Mouse (Mus musculus) stomach, postnatal 0 days (tissue): ENCODE data around the gene Gm10273. TPM values are rescaled to one million over a fixed set of nuclear protein-coding genes. Genes with fewer than 3 reads are reported as not detected.

ENCODE experiments used
- ATAC-seq: fragments of 200-750 bp; cut with Nextera tagmentation; 2 replicates; pipeline ENCODE4 v1.8.0; 2017; ENCODE audit not compliant: low FRiP score, low TSS enrichment
- DNase-seq: peaks from one replicate; pipeline ENCODE4 v3.0.0-alpha.2; 2016; ENCODE audit warnings: low spot score
- H3K27ac ChIP-seq: fragments of 300-500 bp; sonication (generic); replicated peaks from 2 replicates; pipeline ENCODE4 v1.5.1; 2014; ENCODE audit warnings: mild to moderate bottlenecking, control low read depth
- H3K27me3 ChIP-seq: fragments of 300-500 bp; sonication (generic); 2 replicates; pipeline ENCODE4 v1.6.1; 2014; ENCODE audit warnings: low read length; ENCODE audit not compliant: control insufficient read depth, insufficient read depth
- H3K36me3 ChIP-seq: fragments of 300-500 bp; sonication (generic); 2 replicates; pipeline ENCODE4 v1.6.1; 2014; ENCODE audit warnings: low read length, mixed read lengths; ENCODE audit not compliant: control insufficient read depth, insufficient read depth
- H3K4me1 ChIP-seq: fragments of 300-500 bp; sonication (generic); replicated peaks from 2 replicates; pipeline ENCODE4 v1.6.1; 2014; ENCODE audit warnings: antibody characterized with exemption; ENCODE audit not compliant: control insufficient read depth, insufficient read depth
- H3K4me2 ChIP-seq: fragments of 300-500 bp; sonication (generic); replicated peaks from 2 replicates; pipeline ENCODE4 v1.6.1; 2014; ENCODE audit warnings: low read depth, mild to moderate bottlenecking, control low read depth, moderate library complexity
- H3K4me3 ChIP-seq: fragments of 300-500 bp; sonication (generic); 2 replicates; pipeline ENCODE4 v1.5.1; 2014; ENCODE audit warnings: low read depth, low read length, control low read depth
- H3K9ac ChIP-seq: fragments of 300-500 bp; sonication (generic); 2 replicates; pipeline ENCODE4 v1.6.1; 2014; ENCODE audit warnings: mild to moderate bottlenecking, low read length, control low read depth, mixed read lengths
- H3K9me3 ChIP-seq: fragments of 300-500 bp; sonication (generic); 2 replicates; pipeline ENCODE4 v1.6.1; 2016; ENCODE audit warnings: low read length; ENCODE audit not compliant: control insufficient read depth
- CTCF ChIP-seq: IDR thresholded peaks from 2 replicates; pipeline ENCODE4 v1.5.1; 2016; ENCODE audit warnings: antibody characterized with exemption, low read depth, mild to moderate bottlenecking, moderate library complexity
- EP300 ChIP-seq: optimal IDR thresholded peaks from 2 replicates; pipeline ENCODE3; 2016; ENCODE audit warnings: antibody characterized with exemption
- WGBS: fragments of 180-500 bp; shearing (Covaris S2); extraction: QIAGEN DNeasy Blood & Tissue Kit; methylation state at CpG from one replicate; pipeline ENCODE4 v1.1.7; 2014; 5-methylcytosine and 5-hydroxymethylcytosine counted together
- polyA plus RNA-seq: library from polyadenylated mRNA; unstranded; fragments of >200 nt; fragmentation: Nextera tagmentation; extraction: Ambion mirVana; gene quantifications from 2 replicates; pipeline ENCODE4 v1.2.1, GENCODE M21; 2015

Gene Gm10273
- polyA plus RNA-seq, 1 experiment from 2014 or later: 1.4 TPM

GRCm38 (mm10) chr10:59444635-59445034 lies 49.2 kb downstream of the Gm10273 start:
- no peak for ATAC-seq

More at GRCm38 (mm10) chr10:59444635-59445034, 49.2 kb downstream of the Gm10273 start:
- 42% methylated on average over 8 of the region's 8 CpGs for WGBS
- DNase-seq: no peak
- Histone ChIP-seq H3K36me3 (0 out of 2 replicates have a peak, but pooled peaks cover 3% of the 10 kb centered on the region), H3K4me3 (no peak overlapping the region), H3K9ac (no peak overlapping the region), H3K27me3 (no peaks in the 10 kb centered on the region), H3K9me3 (no peaks in the 10 kb centered on the region), H3K4me1 (peaks cover 3% of the 10 kb centered on the region; the same call in 1 of the 2 replicates), H3K4me2 (no peak overlapping the region), H3K27ac (no peak overlapping the region)
- TF ChIP-seq CTCF (no peak), EP300 (no peak)

Other genes starting within 250 kb of the Gm10273 start
- gene Sept10, start 173.8 kb upstream of the Gm10273 start, polyA plus RNA-seq: 23.6 and 25.2 TPM in 2 replicates
- 9.5 and 10.2 TPM in 2 replicates for gene Sowahc, start 173.7 kb upstream of the Gm10273 start, polyA plus RNA-seq
- gene P4ha1, start 72.3 kb upstream of the Gm10273 start, polyA plus RNA-seq: 13.9 and 17.9 TPM in 2 replicates
- gene Pla2g12b, start 8.0 kb downstream of the Gm10273 start, polyA plus RNA-seq: 34.6 and 38.5 TPM in 2 replicates
- 0.28 and 0.29 TPM in 2 replicates for gene Oit3, start 46.1 kb downstream of the Gm10273 start, polyA plus RNA-seq
- 0.38 TPM in 1 of 2 replicates, not detected in the other for gene Gm10322, start 220.4 kb downstream of the Gm10273 start, polyA plus RNA-seq
- 56.9 and 57.2 TPM in 2 replicates for gene Mcu, start 221.1 kb downstream of the Gm10273 start, polyA plus RNA-seq